Mouse (Mus musculus) thymus, postnatal 10 days (tissue): ENCODE results near the gene Polr1c.

Experiments used
- DNase-seq, 2 experiments: peaks; one replicate each; pipeline ENCODE4 v3.0.0; 2021; ENCODE audit warnings: low spot score in 2 of 2

Polr1c gene

GRCm38 (mm10) chr17:46210550-46210949 is 37.3 kb downstream of the Polr1c start:
- DNase-seq: no peak

- DNase-seq: no peak
These were observed 41.2 kb downstream of the Polr1c start for GRCm38 (mm10) chr17:46206676-46207075.

- no peak for DNase-seq
These were observed 44.8 kb downstream of the Polr1c start for GRCm38 (mm10) chr17:46203078-46203477.

GRCm38 (mm10) chr17:46202421-46203071 is 45.3 kb downstream of the Polr1c start, which contains the start of the genes Polh and Xpo5:
Polh (minus strand) TSS chr17:46202645.
Xpo5 (plus strand) TSS chr17:46202782.
- peak; percentile 89 to 94 for DNase-seq

- DNase-seq: no peak
These were observed 46.7 kb downstream of the Polr1c start for GRCm38 (mm10) chr17:46201151-46201550.
